Mouse (Mus musculus): ENCODE measurements around the gene Usp12.

The Usp12 gene

GRCm38 (mm10) chr5:146798031-146798430, 3.2 kb upstream of the Usp12 start:
- in situ Hi-C loops (cut with MboI, MseI), result loop anchor here (25.0 kb wide), 1 partner anchor 586 kb away; the partner anchor contains the start of gene Rnf6

GRCm38 (mm10) chr5:146795728-146796127, 922 bp upstream of the Usp12 start:
- in situ Hi-C loops (cut with MboI, MseI), result loop anchor here (25.0 kb wide), 1 partner anchor 583 kb away; the partner anchor contains the start of gene Rnf6

- in situ Hi-C loops (cut with MboI, MseI), result loop anchor here (25.0 kb wide), 1 partner anchor 582 kb away; the partner anchor contains the start of gene Rnf6
Observed at GRCm38 (mm10) chr5:146794084-146794852, 538 bp downstream of the Usp12 start.

GRCm38 (mm10) chr5:146793630-146794083, 1.1 kb downstream of the Usp12 start:
- in situ Hi-C loops (cut with MboI, MseI), result loop anchor here (25.0 kb wide), 1 partner anchor 581 kb away; the partner anchor contains the start of gene Rnf6

GRCm38 (mm10) chr5:146792140-146792791, 2.5 kb downstream of the Usp12 start:
- in situ Hi-C loops (cut with MboI, MseI), result loop anchor here (25.0 kb wide), 1 partner anchor 580 kb away; the partner anchor contains the start of gene Rnf6

GRCm38 (mm10) chr5:146790944-146791343, 3.9 kb downstream of the Usp12 start:
- in situ Hi-C loops (cut with MboI, MseI), result loop anchor here (25.0 kb wide), 1 partner anchor 579 kb away; the partner anchor contains the start of gene Rnf6

- in situ Hi-C loops (cut with MboI, MseI), result loop anchor here (5.0 to 25.0 kb wide), 2 partner anchors 33 to 577 kb away; partner anchors contain the start of gene Rnf6
Observed at GRCm38 (mm10) chr5:146789413-146789812, 5.4 kb downstream of the Usp12 start.

GRCm38 (mm10) chr5:146786123-146786522, 8.7 kb downstream of the Usp12 start:
- in situ Hi-C loops (cut with MboI, MseI), result loop anchor here (5.0 to 25.0 kb wide), 2 partner anchors 36 to 574 kb away; partner anchors contain the start of gene Rnf6

- in situ Hi-C loops (cut with MboI, MseI), result loop anchor here (25.0 kb wide), 1 partner anchor 572 kb away; the partner anchor contains the start of gene Rnf6
Observed at GRCm38 (mm10) chr5:146783891-146784290, 10.9 kb downstream of the Usp12 start.

- in situ Hi-C loops (cut with MboI, MseI), result loop anchor here (25.0 kb wide), 1 partner anchor 571 kb away; the partner anchor contains the start of gene Rnf6
Observed at GRCm38 (mm10) chr5:146783300-146783699, 11.5 kb downstream of the Usp12 start.

GRCm38 (mm10) chr5:146781663-146782062, 13.1 kb downstream of the Usp12 start:
- in situ Hi-C loops (cut with MboI, MseI), result loop anchor here (25.0 kb wide), 1 partner anchor 569 kb away; the partner anchor contains the start of gene Rnf6

GRCm38 (mm10) chr5:146779931-146780330, 14.9 kb downstream of the Usp12 start:
- in situ Hi-C loops (cut with MboI, MseI), result loop anchor here (25.0 kb wide), 1 partner anchor 568 kb away; the partner anchor contains the start of gene Rnf6

- in situ Hi-C loops (cut with MboI, MseI), result loop anchor here (25.0 kb wide), 1 partner anchor 565 kb away; the partner anchor contains the start of gene Rnf6
Observed at GRCm38 (mm10) chr5:146776988-146777639, 17.7 kb downstream of the Usp12 start.

- in situ Hi-C loops (cut with MboI, MseI), result no loop called here
Observed at GRCm38 (mm10) chr5:146771982-146772381, 22.8 kb downstream of the Usp12 start.

- in situ Hi-C loops (cut with MboI, MseI), result no loop called here
Observed at GRCm38 (mm10) chr5:146770002-146770848, 24.6 kb downstream of the Usp12 start.

GRCm38 (mm10) chr5:146765791-146766190, 29.0 kb downstream of the Usp12 start:
- in situ Hi-C loops (cut with MboI, MseI), result no loop called here

GRCm38 (mm10) chr5:146759159-146759558, 35.6 kb downstream of the Usp12 start:
- in situ Hi-C loops (cut with MboI, MseI), result no loop called here

GRCm38 (mm10) chr5:146757921-146758320, 36.9 kb downstream of the Usp12 start:
- in situ Hi-C loops (cut with MboI, MseI), result no loop called here

- in situ Hi-C loops (cut with MboI, MseI), result no loop called here
Observed at GRCm38 (mm10) chr5:146757316-146757715, 37.5 kb downstream of the Usp12 start.

- in situ Hi-C loops (cut with MboI, MseI), result no loop called here
Observed at GRCm38 (mm10) chr5:146753181-146753580, 41.6 kb downstream of the Usp12 start.
